Mouse (Mus musculus) E14TG2a.4 (cell line): ENCODE data around the gene Cd83.

Experiments
- H3K27me3 ChIP-seq: 2 replicates; pipeline ENCODE4 v1.6.1; 2014; ENCODE audit warnings: low read length, control low read depth; ENCODE audit not compliant: insufficient read depth
- H3K36me3 ChIP-seq: 2 replicates; pipeline ENCODE4 v1.6.1; 2014; ENCODE audit warnings: low read length, control low read depth; ENCODE audit not compliant: insufficient read depth
- H3K4me1 ChIP-seq: replicated peaks from 2 replicates; pipeline ENCODE4 v1.6.1; 2014; ENCODE audit warnings: low read depth, low read length, control low read depth
- H3K4me3 ChIP-seq: replicated peaks from 2 replicates; pipeline ENCODE4 v1.5.1; 2014; ENCODE audit warnings: mild to moderate bottlenecking, low read length
- H3K9me3 ChIP-seq: 2 replicates; pipeline ENCODE4 v1.6.1; 2014; ENCODE audit warnings: low read length, control low read depth
- CTCF ChIP-seq: conservative IDR thresholded peaks from 2 replicates; pipeline ENCODE4 v1.5.1; 2014; ENCODE audit warnings: low read length
- NANOG ChIP-seq: IDR thresholded peaks from 2 replicates; pipeline ENCODE4 v1.6.1; 2014; ENCODE audit warnings: borderline replicate concordance, low read length, mixed read lengths
- POU5F1 ChIP-seq: IDR thresholded peaks from 2 replicates; pipeline ENCODE4 v1.6.1; 2014; ENCODE audit warnings: low read length, borderline replicate concordance

Cd83 gene

DNA sequence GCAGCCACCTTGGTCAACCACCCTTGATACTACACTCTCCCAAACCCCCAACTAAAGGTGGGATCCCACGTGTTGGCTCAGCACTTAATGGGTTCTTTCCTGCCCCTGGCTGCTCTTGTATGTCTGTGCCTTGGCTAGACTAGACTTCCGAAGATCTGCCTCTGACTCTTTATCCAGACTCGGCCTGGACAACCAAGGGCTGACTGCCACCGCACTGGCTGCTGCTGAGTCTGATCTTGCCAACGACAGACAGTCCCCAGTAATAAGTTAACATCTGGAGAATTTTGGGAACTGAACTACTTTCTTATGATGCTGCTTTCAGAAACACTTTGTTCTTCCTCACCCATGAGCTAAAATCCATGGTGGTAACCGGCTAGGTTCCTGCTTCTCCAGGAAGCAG, 26.0 kb downstream of the Cd83 start:
- no peaks in the 10 kb centered on the region for H3K36me3 ChIP-seq
- peaks cover 19% of the 10 kb centered on the region for H3K4me1 ChIP-seq
- TF ChIP-seq POU5F1, result no peak
- no peak for TF ChIP-seq CTCF
- no peak for TF ChIP-seq NANOG
- 0 out of 2 replicates have a peak, but pooled peaks cover 8% of the 10 kb centered on the region for H3K27me3 ChIP-seq
- H3K9me3 ChIP-seq, result peaks cover 6% of the 10 kb centered on the region
- no peak overlapping the region for H3K4me3 ChIP-seq

- Histone ChIP-seq H3K36me3 (no peaks in the 10 kb centered on the region), H3K4me1 (peaks cover 10% of the 10 kb centered on the region), H3K4me3 (no peak overlapping the region), H3K27me3 (0 out of 2 replicates have a peak, but pooled peaks cover 8% of the 10 kb centered on the region), H3K9me3 (peaks cover 7% of the 10 kb centered on the region)
- TF ChIP-seq NANOG (no peak), CTCF (no peak), POU5F1 (no peak)
These were observed 27.3 kb downstream of the Cd83 start for GRCm38 (mm10) chr13:43811835-43812234.

DNA sequence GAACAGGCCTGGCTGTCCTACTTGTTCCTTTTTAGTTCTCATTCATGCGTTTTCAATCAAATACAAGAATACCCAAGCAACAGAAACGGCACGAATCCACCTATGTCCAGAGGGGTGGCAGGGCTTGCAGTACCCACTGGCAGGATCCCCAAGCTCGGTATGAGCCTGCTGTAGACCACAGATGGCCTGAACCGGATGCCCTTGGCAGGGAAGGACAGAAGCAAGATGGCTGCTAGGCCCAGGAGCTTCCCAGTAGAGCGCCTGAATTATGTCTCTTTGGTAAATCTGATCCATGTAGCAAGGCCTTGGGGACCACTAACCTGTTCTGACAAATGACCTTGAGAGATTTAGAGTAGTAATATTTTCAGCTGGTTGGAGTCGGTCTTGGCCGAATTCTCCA, 28.9 kb downstream of the Cd83 start:
- Histone ChIP-seq H3K36me3 (no peaks in the 10 kb centered on the region), H3K4me1 (peaks cover 4% of the 10 kb centered on the region; the same call in 1 of the 2 replicates), H3K4me3 (no peak overlapping the region), H3K9me3 (peaks cover 7% of the 10 kb centered on the region), H3K27me3 (0 out of 2 replicates have a peak, but pooled peaks cover 8% of the 10 kb centered on the region)
- TF ChIP-seq POU5F1, result no peak
- no peak for TF ChIP-seq NANOG
- no peak for TF ChIP-seq CTCF

GRCm38 (mm10) chr13:43817461-43817860, 32.9 kb downstream of the Cd83 start:
- no peak for TF ChIP-seq POU5F1
- no peak for TF ChIP-seq CTCF
- TF ChIP-seq NANOG, result no peak
- Histone ChIP-seq H3K9me3 (peaks cover 7% of the 10 kb centered on the region), H3K36me3 (no peaks in the 10 kb centered on the region), H3K27me3 (peaks cover 7% of the 10 kb centered on the region; the same call in 1 of the 2 replicates), H3K4me1 (no peaks in the 10 kb centered on the region), H3K4me3 (no peak overlapping the region)

GRCm38 (mm10) chr13:43818307-43819019, 33.9 kb downstream of the Cd83 start:
- Histone ChIP-seq H3K9me3 (peaks cover 7% of the 10 kb centered on the region), H3K27me3 (peaks cover 7% of the 10 kb centered on the region; the same call in 1 of the 2 replicates), H3K4me3 (no peak overlapping the region), H3K4me1 (no peaks in the 10 kb centered on the region), H3K36me3 (no peaks in the 10 kb centered on the region)
- TF ChIP-seq NANOG, result no peak
- no peak for TF ChIP-seq CTCF
- no peak for TF ChIP-seq POU5F1

- no peaks in the 10 kb centered on the region for H3K4me1 ChIP-seq
- peaks cover 7% of the 10 kb centered on the region for H3K9me3 ChIP-seq
- TF ChIP-seq POU5F1 (no peak), CTCF (no peak), NANOG (no peak)
- H3K4me3 ChIP-seq, result no peak overlapping the region
- peaks cover 7% of the 10 kb centered on the region; the same call in 1 of the 2 replicates for H3K27me3 ChIP-seq
- H3K36me3 ChIP-seq, result no peaks in the 10 kb centered on the region
These were observed 34.4 kb downstream of the Cd83 start for GRCm38 (mm10) chr13:43819020-43819310.

DNA sequence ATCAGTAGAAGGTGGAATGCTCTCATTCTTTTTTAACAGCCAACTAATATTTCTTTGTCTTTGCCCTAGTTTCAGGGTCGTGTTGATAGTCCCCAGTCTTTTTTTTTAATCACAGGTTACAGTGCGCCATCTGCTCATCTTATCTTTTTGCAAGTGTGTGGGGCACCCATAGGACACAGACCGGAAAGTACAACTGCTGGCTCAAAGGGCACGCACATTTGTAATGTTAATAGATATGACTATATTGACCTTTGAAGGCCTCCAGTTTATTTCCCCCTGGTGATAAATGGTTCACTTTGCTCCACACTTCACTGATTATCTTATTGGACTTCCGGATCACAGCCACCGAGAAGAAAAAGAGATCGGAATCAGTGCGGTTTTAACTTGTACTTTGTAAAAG, 35.5 kb downstream of the Cd83 start:
- H3K9me3 ChIP-seq, result peaks cover 6% of the 10 kb centered on the region
- H3K4me3 ChIP-seq, result no peak overlapping the region
- TF ChIP-seq CTCF (no peak), POU5F1 (no peak), NANOG (no peak)
- peaks cover 7% of the 10 kb centered on the region; the same call in 1 of the 2 replicates for H3K27me3 ChIP-seq
- no peaks in the 10 kb centered on the region for H3K36me3 ChIP-seq
- no peaks in the 10 kb centered on the region for H3K4me1 ChIP-seq

GRCm38 (mm10) chr13:43822306-43822705, 37.7 kb downstream of the Cd83 start:
- Histone ChIP-seq H3K4me3 (no peak overlapping the region), H3K36me3 (no peaks in the 10 kb centered on the region), H3K27me3 (peaks cover 7% of the 10 kb centered on the region), H3K9me3 (peaks cover 6% of the 10 kb centered on the region; the same call in 1 of the 2 replicates), H3K4me1 (no peaks in the 10 kb centered on the region)
- TF ChIP-seq POU5F1 (no peak), NANOG (no peak), CTCF (no peak)
